Mouse (Mus musculus) intestine, postnatal 0 days (tissue): ENCODE measurements at regions not wholly inside any gene's neighbourhood (a gene's known extent, or its start where the extent isn't known, plus 50 kb on each side); places are given as distances from the start of the nearest gene placed in this dataset.

Experiments
- ATAC-seq: fragments of 200-750 bp; cut with Nextera tagmentation; 2 replicates; pipeline ENCODE4 v1.8.0; 2017; ENCODE audit warnings: mild to moderate bottlenecking, moderate TSS enrichment, moderate library complexity
- H3K27ac ChIP-seq: fragments of 300-500 bp; sonication (generic); 2 replicates; pipeline ENCODE4 v1.5.1; 2014; ENCODE audit warnings: mild to moderate bottlenecking, low read depth, low read length, moderate library complexity
- H3K27me3 ChIP-seq: fragments of 300-500 bp; sonication (generic); replicated peaks from 2 replicates; pipeline ENCODE4 v1.6.1; 2014; ENCODE audit warnings: low read length, mixed read lengths; ENCODE audit not compliant: control insufficient read depth, insufficient read depth
- H3K36me3 ChIP-seq: fragments of 300-500 bp; sonication (generic); 2 replicates; pipeline ENCODE4 v1.6.1; 2014; ENCODE audit warnings: mild to moderate bottlenecking, moderate library complexity; ENCODE audit not compliant: control insufficient read depth, insufficient read depth
- H3K4me1 ChIP-seq: fragments of 300-500 bp; sonication (generic); replicated peaks from 2 replicates; pipeline ENCODE4 v1.6.1; 2014; ENCODE audit warnings: antibody characterized with exemption, low read length, mixed read lengths; ENCODE audit not compliant: control insufficient read depth, insufficient read depth
- H3K4me2 ChIP-seq: fragments of 300-500 bp; sonication (generic); replicated peaks from 2 replicates; pipeline ENCODE4 v1.6.1; 2014; ENCODE audit warnings: low read depth, mild to moderate bottlenecking, moderate library complexity
- H3K4me3 ChIP-seq: fragments of 300-500 bp; sonication (generic); 2 replicates; pipeline ENCODE4 v1.5.1; 2014; ENCODE audit warnings: low read depth, low read length
- H3K9ac ChIP-seq: fragments of 300-500 bp; sonication (generic); 2 replicates; pipeline ENCODE4 v1.6.1; 2014; ENCODE audit warnings: mild to moderate bottlenecking, low read depth, low read length
- H3K9me3 ChIP-seq: fragments of 300-500 bp; sonication (generic); 2 replicates; pipeline ENCODE4 v1.6.1; 2016; ENCODE audit warnings: mixed run types; ENCODE audit not compliant: control insufficient read depth
- CTCF ChIP-seq: sonication (generic); IDR thresholded peaks from 2 replicates; pipeline ENCODE4 v1.5.1; 2016; ENCODE audit warnings: low read depth, mild to moderate bottlenecking, control low read depth, antibody characterized with exemption, moderate library complexity
- WGBS: fragments of 180-500 bp; shearing (Covaris S2); extraction: QIAGEN DNeasy Blood & Tissue Kit; methylation state at CpG from one replicate; pipeline ENCODE4 v1.1.7; 2014; 5-methylcytosine and 5-hydroxymethylcytosine counted together

DNA sequence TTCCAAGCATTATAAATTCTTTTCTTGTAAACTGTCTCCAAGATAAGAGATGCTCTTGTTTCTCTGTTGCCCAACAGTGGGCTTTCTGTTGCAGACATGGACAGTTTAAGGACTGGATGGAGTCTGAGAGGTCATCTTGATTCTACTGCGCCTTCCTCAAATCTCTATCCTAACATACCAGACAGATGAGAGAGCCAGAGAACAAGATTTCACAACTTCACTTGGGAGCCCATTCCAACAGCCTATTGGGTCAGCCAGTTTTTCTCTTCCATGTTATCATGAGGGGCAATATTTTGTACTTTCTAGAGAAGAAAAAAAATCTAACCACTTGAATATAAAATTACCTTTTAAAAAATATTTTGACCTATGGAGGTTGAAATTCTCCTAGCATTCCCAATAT is 116.8 kb downstream of the Cox18 start:
- Histone ChIP-seq H3K9ac (no peak overlapping the region), H3K9me3 (no peaks in the 10 kb centered on the region), H3K4me1 (no peaks in the 10 kb centered on the region), H3K36me3 (no peaks in the 10 kb centered on the region), H3K4me3 (no peak overlapping the region), H3K27ac (no peak overlapping the region), H3K4me2 (no peak overlapping the region), H3K27me3 (no peaks in the 10 kb centered on the region)
- no peak for TF ChIP-seq CTCF
- WGBS, result 94% methylated on average over 1 of the region's 1 CpGs
- no peak for ATAC-seq

DNA sequence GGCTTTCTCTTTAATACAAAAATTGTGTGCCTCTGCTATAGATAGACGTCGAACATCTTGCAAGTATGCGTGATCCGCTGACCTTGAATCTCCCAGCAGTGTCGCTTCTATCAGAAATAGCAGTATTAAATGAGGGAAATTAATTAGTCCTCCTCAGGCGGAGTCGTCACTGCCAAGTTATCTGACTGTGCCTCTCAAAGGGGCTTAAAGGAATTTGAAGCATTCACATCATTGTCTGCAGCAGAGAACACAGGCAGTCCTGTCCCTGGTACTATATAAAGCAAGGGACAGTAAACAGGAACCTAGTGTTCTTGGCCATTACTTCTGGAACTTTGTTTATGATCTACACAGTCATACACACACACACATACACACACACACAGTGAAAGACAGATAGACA is 119.1 kb downstream of the Cox18 start:
- WGBS, result 47% methylated on average over 7 of the region's 7 CpGs
- no peaks in the 10 kb centered on the region for H3K27me3 ChIP-seq
- no peak overlapping the region for H3K9ac ChIP-seq
- no peak overlapping the region for H3K27ac ChIP-seq
- TF ChIP-seq CTCF, result no peak
- H3K4me1 ChIP-seq, result no peaks in the 10 kb centered on the region
- no peak overlapping the region for H3K4me2 ChIP-seq
- no peaks in the 10 kb centered on the region for H3K36me3 ChIP-seq
- no peak for ATAC-seq
- H3K9me3 ChIP-seq, result no peaks in the 10 kb centered on the region
- no peak overlapping the region for H3K4me3 ChIP-seq

- no peak overlapping the region for H3K4me3 ChIP-seq
- TF ChIP-seq CTCF, result no peak
- WGBS, result 89% methylated on average over 7 of the region's 7 CpGs
Observed at GRCm38 (mm10) chr5:90088541-90088940, 135.3 kb downstream of the Cox18 start.

DNA sequence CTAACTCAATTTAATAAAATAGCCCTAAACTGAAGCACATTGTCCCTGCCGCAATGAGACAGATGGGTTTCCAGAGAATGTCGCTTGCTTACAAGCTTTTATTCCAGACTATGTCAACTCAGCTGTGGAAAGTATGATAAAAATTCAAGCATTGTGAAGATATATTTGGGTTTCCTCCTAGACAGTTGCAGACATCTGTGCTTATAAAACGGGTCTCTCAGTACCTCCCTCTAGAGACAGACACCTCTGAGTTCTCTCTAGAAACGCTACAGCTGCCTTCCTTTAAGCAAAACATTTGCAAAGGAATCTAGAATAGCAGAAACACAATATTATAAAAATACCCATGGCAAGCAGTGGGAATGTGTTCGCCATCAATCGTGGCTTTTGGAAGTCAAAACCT is 137.3 kb downstream of the Cox18 start:
- Histone ChIP-seq H3K4me3 (no peak overlapping the region), H3K9ac (no peak overlapping the region), H3K4me2 (no peak overlapping the region), H3K27me3 (no peaks in the 10 kb centered on the region), H3K36me3 (no peaks in the 10 kb centered on the region), H3K4me1 (no peaks in the 10 kb centered on the region), H3K27ac (no peak overlapping the region), H3K9me3 (no peaks in the 10 kb centered on the region)
- no peak for ATAC-seq
- TF ChIP-seq CTCF, result 0 out of 2 replicates have a peak, but pooled peaks have one; percentile 12
- WGBS, result 57% methylated on average over 6 of the region's 6 CpGs

More at GRCm38 (mm10) chr5:90088541-90088940, 135.3 kb downstream of the Cox18 start:
- Histone ChIP-seq H3K4me1 (no peaks in the 10 kb centered on the region), H3K36me3 (no peaks in the 10 kb centered on the region), H3K4me2 (no peak overlapping the region), H3K27ac (no peak overlapping the region), H3K27me3 (no peaks in the 10 kb centered on the region), H3K9ac (no peak overlapping the region), H3K9me3 (no peaks in the 10 kb centered on the region)
- no peak for ATAC-seq

DNA sequence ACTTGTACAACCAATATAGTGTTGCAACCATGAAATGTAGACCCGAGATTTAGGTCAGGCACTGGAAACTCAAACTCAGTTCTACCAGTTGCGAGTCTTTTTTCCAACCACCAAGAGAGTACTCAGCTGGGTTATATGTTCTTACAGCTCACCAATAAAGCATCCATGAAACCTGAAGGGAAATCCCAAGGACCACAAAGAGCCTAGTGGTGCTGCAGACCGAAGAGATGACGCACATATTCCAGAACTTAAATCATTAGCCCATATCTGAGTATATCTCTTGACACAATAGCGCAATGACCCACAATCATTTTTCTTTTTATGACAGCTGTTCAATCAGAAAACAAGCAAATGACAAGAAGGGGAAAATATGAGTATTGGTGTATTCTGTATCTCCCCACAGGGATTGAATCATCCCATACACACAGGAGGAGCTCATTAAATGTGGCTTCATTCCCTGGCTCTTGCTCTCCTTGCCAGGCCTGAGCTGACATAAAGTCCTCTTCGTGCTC is 146.7 kb downstream of the Cox18 start:
- no peak overlapping the region for H3K9ac ChIP-seq
- H3K4me1 ChIP-seq, result no peaks in the 10 kb centered on the region
- no peak overlapping the region for H3K4me2 ChIP-seq
- TF ChIP-seq CTCF, result no peak
- H3K27me3 ChIP-seq, result no peaks in the 10 kb centered on the region
- WGBS, result 90% methylated on average over 6 of the region's 6 CpGs
- no peaks in the 10 kb centered on the region for H3K36me3 ChIP-seq
- no peak for ATAC-seq
- no peak overlapping the region for H3K4me3 ChIP-seq
- H3K27ac ChIP-seq, result no peak overlapping the region
- H3K9me3 ChIP-seq, result no peaks in the 10 kb centered on the region

GRCm38 (mm10) chr5:90075629-90076349 is 148.0 kb downstream of the Cox18 start:
- ATAC-seq, result no peak
- H3K9me3 ChIP-seq, result no peaks in the 10 kb centered on the region
- H3K27me3 ChIP-seq, result no peaks in the 10 kb centered on the region
- no peak overlapping the region for H3K9ac ChIP-seq
- 75% methylated on average over 11 of the region's 11 CpGs for WGBS
- no peaks in the 10 kb centered on the region for H3K4me1 ChIP-seq
- H3K4me2 ChIP-seq, result no peak overlapping the region
- TF ChIP-seq CTCF, result no peak
- H3K36me3 ChIP-seq, result no peaks in the 10 kb centered on the region
- no peak overlapping the region for H3K27ac ChIP-seq
- H3K4me3 ChIP-seq, result no peak overlapping the region
